Mouse (Mus musculus): ENCODE results near the gene Ubtd1. TPM values are rescaled to one million over a fixed set of nuclear protein-coding genes. Genes with fewer than 3 reads are reported as not detected.

Ubtd1 gene
- polyA plus RNA-seq, 1 experiment from 2014 or later = 13.4 TPM

- Histone ChIP-seq H3K4me2 (ENCODE audit: low read depth, low read length) (no peak overlapping the region), H3K27me3 (ENCODE audit: control insufficient read depth, insufficient read depth, low read length) (no peaks in the 10 kb centered on the region), H3K4me1 (ENCODE audit: control insufficient read depth, insufficient read depth, low read length) (peaks cover 16% of the 10 kb centered on the region; the same call in 1 of the 2 replicates), H3K9me3 (replicated peaks; ENCODE audit: control insufficient read depth, low read length) (no peaks in the 10 kb centered on the region), H3K4me3 (replicated peaks; ENCODE audit: low read length) (no peak overlapping the region), H3K9ac (ENCODE audit: low read length) (no peak overlapping the region), H3K36me3 (ENCODE audit: control insufficient read depth, insufficient read depth, low read length) (0 out of 2 replicates have a peak, but pooled peaks cover 7% of the 10 kb centered on the region), H3K27ac (ENCODE audit: low read length) (no peak overlapping the region)
- WGBS = 84% methylated on average over 12 of the region's 12 CpGs
- ATAC-seq (ENCODE audit: insufficient read depth, low FRiP score) = no peak
These were observed 56.7 kb downstream of the Ubtd1 start for GRCm38 (mm10) chr19:42038310-42038709.

GRCm38 (mm10) chr19:42043988-42044387 lies 62.4 kb downstream of the Ubtd1 start:
- no peak overlapping the region for H3K4me3 ChIP-seq (replicated peaks; ENCODE audit: low read length)
- ATAC-seq (ENCODE audit: insufficient read depth, low FRiP score) = no peak
- H3K4me1 ChIP-seq (ENCODE audit: control insufficient read depth, insufficient read depth, low read length) = peaks cover 8% of the 10 kb centered on the region; the same call in 1 of the 2 replicates
- no peak overlapping the region for H3K27ac ChIP-seq (ENCODE audit: low read length)
- WGBS = 94% methylated on average over 6 of the region's 6 CpGs
- no peak overlapping the region for H3K4me2 ChIP-seq (ENCODE audit: low read depth, low read length)
- H3K9ac ChIP-seq (ENCODE audit: low read length) = no peak overlapping the region
- H3K27me3 ChIP-seq (ENCODE audit: control insufficient read depth, insufficient read depth, low read length) = no peaks in the 10 kb centered on the region
- H3K9me3 ChIP-seq (replicated peaks; ENCODE audit: control insufficient read depth, low read length) = no peaks in the 10 kb centered on the region
- no peaks in the 10 kb centered on the region for H3K36me3 ChIP-seq (ENCODE audit: control insufficient read depth, insufficient read depth, low read length)

GRCm38 (mm10) chr19:42045269-42046102 lies 63.9 kb downstream of the Ubtd1 start, which contains the start of gene Hoga1:
Gene Hoga1 (plus strand): TSS chr19:42045610.
- H3K4me1 ChIP-seq (ENCODE audit: control insufficient read depth, insufficient read depth, low read length) = peaks cover 8% of the 10 kb centered on the region; the same call in 1 of the 2 replicates
- peak within 1 kb of the TSS; percentile 73 for H3K4me2 ChIP-seq (ENCODE audit: low read depth, low read length)
- H3K9ac ChIP-seq (ENCODE audit: low read length) = peak within 1 kb of the TSS; percentile 58
- peak; percentile 91 for ATAC-seq (ENCODE audit: insufficient read depth, low FRiP score)
- peak within 1 kb of the TSS; percentile 42 for H3K4me3 ChIP-seq (replicated peaks; ENCODE audit: low read length)
- H3K27ac ChIP-seq (ENCODE audit: low read length) = no peak within 1 kb of the TSS
- no peaks in the 10 kb centered on the region for H3K9me3 ChIP-seq (replicated peaks; ENCODE audit: control insufficient read depth, low read length)
- H3K27me3 ChIP-seq (ENCODE audit: control insufficient read depth, insufficient read depth, low read length) = no peaks in the 10 kb centered on the region
- 19% methylated on average over 23 of the region's 23 CpGs for WGBS
- no peaks in the 10 kb centered on the region for H3K36me3 ChIP-seq (ENCODE audit: control insufficient read depth, insufficient read depth, low read length)

GRCm38 (mm10) chr19:42050251-42050650 lies 68.7 kb downstream of the Ubtd1 start:
- Histone ChIP-seq H3K4me3 (replicated peaks; ENCODE audit: low read length) (no peak overlapping the region), H3K9ac (ENCODE audit: low read length) (no peak overlapping the region), H3K4me1 (ENCODE audit: control insufficient read depth, insufficient read depth, low read length) (peaks cover 8% of the 10 kb centered on the region; the same call in 1 of the 2 replicates), H3K4me2 (ENCODE audit: low read depth, low read length) (no peak overlapping the region), H3K36me3 (ENCODE audit: control insufficient read depth, insufficient read depth, low read length) (no peaks in the 10 kb centered on the region), H3K9me3 (replicated peaks; ENCODE audit: control insufficient read depth, low read length) (no peaks in the 10 kb centered on the region), H3K27ac (ENCODE audit: low read length) (no peak overlapping the region), H3K27me3 (ENCODE audit: control insufficient read depth, insufficient read depth, low read length) (no peaks in the 10 kb centered on the region)
- 80% methylated on average over 1 of the region's 1 CpGs for WGBS
- no peak for ATAC-seq (ENCODE audit: insufficient read depth, low FRiP score)

- no peaks in the 10 kb centered on the region for H3K27me3 ChIP-seq (ENCODE audit: control insufficient read depth, insufficient read depth, low read length)
- H3K4me1 ChIP-seq (ENCODE audit: control insufficient read depth, insufficient read depth, low read length) = no peaks in the 10 kb centered on the region
- ATAC-seq (ENCODE audit: insufficient read depth, low FRiP score) = no peak
- no peaks in the 10 kb centered on the region for H3K36me3 ChIP-seq (ENCODE audit: control insufficient read depth, insufficient read depth, low read length)
- H3K27ac ChIP-seq (ENCODE audit: low read length) = no peak overlapping the region
- no peak overlapping the region for H3K4me3 ChIP-seq (replicated peaks; ENCODE audit: low read length)
- 86% methylated on average over 3 of the region's 3 CpGs for WGBS
- no peaks in the 10 kb centered on the region for H3K9me3 ChIP-seq (replicated peaks; ENCODE audit: control insufficient read depth, low read length)
- no peak overlapping the region for H3K4me2 ChIP-seq (ENCODE audit: low read depth, low read length)
- H3K9ac ChIP-seq (ENCODE audit: low read length) = no peak overlapping the region
These were observed 69.8 kb downstream of the Ubtd1 start for GRCm38 (mm10) chr19:42051351-42051750.

GRCm38 (mm10) chr19:42051948-42052347 lies 70.4 kb downstream of the Ubtd1 start, which contains the start of gene 4933411K16Rik:
Gene 4933411K16Rik (plus strand): TSS chr19:42052248.
- Histone ChIP-seq H3K4me2 (ENCODE audit: low read depth, low read length) (no peak within 1 kb of the TSS), H3K9me3 (replicated peaks; ENCODE audit: control insufficient read depth, low read length) (no peaks in the 10 kb centered on the region), H3K4me1 (ENCODE audit: control insufficient read depth, insufficient read depth, low read length) (no peaks in the 10 kb centered on the region), H3K36me3 (ENCODE audit: control insufficient read depth, insufficient read depth, low read length) (no peaks in the 10 kb centered on the region), H3K27me3 (ENCODE audit: control insufficient read depth, insufficient read depth, low read length) (no peaks in the 10 kb centered on the region), H3K9ac (ENCODE audit: low read length) (no peak within 1 kb of the TSS), H3K27ac (ENCODE audit: low read length) (no peak within 1 kb of the TSS), H3K4me3 (replicated peaks; ENCODE audit: low read length) (no peak within 1 kb of the TSS)
- ATAC-seq (ENCODE audit: insufficient read depth, low FRiP score) = no peak
- 74% methylated on average over 4 of the region's 4 CpGs for WGBS

GRCm38 (mm10) chr19:42054255-42054654 lies 72.7 kb downstream of the Ubtd1 start:
- 73% methylated on average over 6 of the region's 6 CpGs for WGBS
- H3K27ac ChIP-seq (ENCODE audit: low read length) = no peak overlapping the region

GRCm38 (mm10) chr19:42055881-42056280 lies 74.3 kb downstream of the Ubtd1 start:
- no peak overlapping the region for H3K4me2 ChIP-seq (ENCODE audit: low read depth, low read length)
- H3K4me1 ChIP-seq (ENCODE audit: control insufficient read depth, insufficient read depth, low read length) = no peaks in the 10 kb centered on the region
- no peaks in the 10 kb centered on the region for H3K27me3 ChIP-seq (ENCODE audit: control insufficient read depth, insufficient read depth, low read length)
- 84% methylated on average over 2 of the region's 2 CpGs for WGBS
- H3K9me3 ChIP-seq (replicated peaks; ENCODE audit: control insufficient read depth, low read length) = no peaks in the 10 kb centered on the region
- no peak overlapping the region for H3K9ac ChIP-seq (ENCODE audit: low read length)
- no peak overlapping the region for H3K27ac ChIP-seq (ENCODE audit: low read length)
- no peak overlapping the region for H3K4me3 ChIP-seq (replicated peaks; ENCODE audit: low read length)
- no peak for ATAC-seq (ENCODE audit: insufficient read depth, low FRiP score)
- no peaks in the 10 kb centered on the region for H3K36me3 ChIP-seq (ENCODE audit: control insufficient read depth, insufficient read depth, low read length)

More at GRCm38 (mm10) chr19:42054255-42054654, 72.7 kb downstream of the Ubtd1 start:
- Histone ChIP-seq H3K4me1 (ENCODE audit: control insufficient read depth, insufficient read depth, low read length) (no peaks in the 10 kb centered on the region), H3K4me3 (replicated peaks; ENCODE audit: low read length) (no peak overlapping the region), H3K4me2 (ENCODE audit: low read depth, low read length) (no peak overlapping the region), H3K9me3 (replicated peaks; ENCODE audit: control insufficient read depth, low read length) (no peaks in the 10 kb centered on the region), H3K36me3 (ENCODE audit: control insufficient read depth, insufficient read depth, low read length) (no peaks in the 10 kb centered on the region), H3K27me3 (ENCODE audit: control insufficient read depth, insufficient read depth, low read length) (no peaks in the 10 kb centered on the region), H3K9ac (ENCODE audit: low read length) (no peak overlapping the region)
- no peak for ATAC-seq (ENCODE audit: insufficient read depth, low FRiP score)

- H3K36me3 ChIP-seq (ENCODE audit: control insufficient read depth, insufficient read depth, low read length) = no peaks in the 10 kb centered on the region
- no peaks in the 10 kb centered on the region for H3K4me1 ChIP-seq (ENCODE audit: control insufficient read depth, insufficient read depth, low read length)
- H3K9me3 ChIP-seq (replicated peaks; ENCODE audit: control insufficient read depth, low read length) = no peaks in the 10 kb centered on the region
- no peaks in the 10 kb centered on the region for H3K27me3 ChIP-seq (ENCODE audit: control insufficient read depth, insufficient read depth, low read length)
- no peak for ATAC-seq (ENCODE audit: insufficient read depth, low FRiP score)
- H3K4me3 ChIP-seq (replicated peaks; ENCODE audit: low read length) = no peak overlapping the region
- H3K4me2 ChIP-seq (ENCODE audit: low read depth, low read length) = no peak overlapping the region
- no peak overlapping the region for H3K9ac ChIP-seq (ENCODE audit: low read length)
- WGBS = 68% methylated on average over 6 of the region's 6 CpGs
- no peak overlapping the region for H3K27ac ChIP-seq (ENCODE audit: low read length)
These were observed 75.3 kb downstream of the Ubtd1 start for GRCm38 (mm10) chr19:42056719-42057409.
